Mouse (Mus musculus): ENCODE results near the gene Ccdc18. TPM values are rescaled to one million over a fixed set of nuclear protein-coding genes. Genes with fewer than 3 reads are reported as not detected.
A peak's percentile ranks its signal among the peaks of the same experiment; 100 is the strongest.
"Not testable (repeated sequence)": the region's sequence is repeated elsewhere in the genome, so short reads cannot be mapped to it uniquely, and the experiment has no call there.

Gene Ccdc18
- total RNA-seq, 2 experiments from 2014 or later, result not detected

DNA sequence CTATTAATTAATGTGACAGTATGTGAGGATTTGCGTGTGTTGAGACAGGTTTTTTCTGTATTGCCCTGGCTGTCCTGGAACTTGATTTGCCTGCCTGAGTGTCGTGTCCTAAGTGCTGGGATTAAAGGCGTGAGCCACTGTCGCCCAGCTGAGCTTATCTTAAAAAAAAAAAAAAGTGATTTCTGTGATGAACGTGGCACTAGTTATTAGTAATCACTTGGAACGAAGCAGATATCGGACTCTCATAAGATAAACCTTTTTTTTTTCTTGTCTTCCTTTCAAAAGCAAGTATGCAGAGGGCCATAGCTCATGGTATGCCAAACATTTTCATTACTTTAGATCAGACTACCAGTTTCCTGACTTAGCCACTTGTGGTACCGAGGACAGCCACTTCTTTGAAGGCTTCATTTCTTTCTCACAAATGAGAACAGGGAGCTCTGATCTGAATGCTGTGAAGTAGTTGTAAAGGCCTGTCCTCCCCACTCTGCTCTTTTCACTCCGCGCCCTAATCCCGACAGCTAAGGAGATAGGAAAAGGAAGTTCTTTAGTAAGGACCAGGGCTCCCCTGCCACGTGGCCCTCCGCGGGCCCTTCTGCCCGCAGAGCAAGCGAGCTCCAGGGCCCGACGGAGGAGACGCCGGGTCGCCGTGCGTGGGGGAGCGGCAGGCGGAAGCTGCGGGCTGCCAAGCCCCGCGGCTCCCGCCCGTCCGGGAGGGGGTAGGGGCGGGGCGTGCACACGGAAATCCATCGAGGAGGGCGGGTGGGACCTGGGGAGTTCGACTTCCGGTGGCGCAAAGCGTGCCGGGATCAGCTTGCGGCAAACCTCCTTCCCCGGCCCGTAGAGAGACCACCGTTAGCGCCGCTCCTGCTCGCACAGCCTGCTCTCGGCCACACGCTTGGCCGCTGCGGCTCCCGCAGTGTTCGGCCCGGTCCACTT is 135.7 kb downstream of the Ccdc18 start, which contains the start of gene Dr1:
Gene Dr1, plus strand, starts transcription at position 771 of the 936 bp plus-strand sequence.
- no peak for TF ChIP-seq CTCF (IDR thresholded peaks at IDR 0.05)
- Histone ChIP-seq H3K4me3 (peak within 1 kb of the TSS; percentile 86), H3K27ac (peak within 1 kb of the TSS; percentile 98)
- peak; percentile 95 for DNase-seq
- intact Hi-C loops (cut with DNase I), result loop anchor here (2.0 to 5.0 kb wide), 3 partner anchors 44 to 366 kb away; partner anchors contain the start of genes Ccdc18, Pigg, Rpl5 and Tmed5

DNA sequence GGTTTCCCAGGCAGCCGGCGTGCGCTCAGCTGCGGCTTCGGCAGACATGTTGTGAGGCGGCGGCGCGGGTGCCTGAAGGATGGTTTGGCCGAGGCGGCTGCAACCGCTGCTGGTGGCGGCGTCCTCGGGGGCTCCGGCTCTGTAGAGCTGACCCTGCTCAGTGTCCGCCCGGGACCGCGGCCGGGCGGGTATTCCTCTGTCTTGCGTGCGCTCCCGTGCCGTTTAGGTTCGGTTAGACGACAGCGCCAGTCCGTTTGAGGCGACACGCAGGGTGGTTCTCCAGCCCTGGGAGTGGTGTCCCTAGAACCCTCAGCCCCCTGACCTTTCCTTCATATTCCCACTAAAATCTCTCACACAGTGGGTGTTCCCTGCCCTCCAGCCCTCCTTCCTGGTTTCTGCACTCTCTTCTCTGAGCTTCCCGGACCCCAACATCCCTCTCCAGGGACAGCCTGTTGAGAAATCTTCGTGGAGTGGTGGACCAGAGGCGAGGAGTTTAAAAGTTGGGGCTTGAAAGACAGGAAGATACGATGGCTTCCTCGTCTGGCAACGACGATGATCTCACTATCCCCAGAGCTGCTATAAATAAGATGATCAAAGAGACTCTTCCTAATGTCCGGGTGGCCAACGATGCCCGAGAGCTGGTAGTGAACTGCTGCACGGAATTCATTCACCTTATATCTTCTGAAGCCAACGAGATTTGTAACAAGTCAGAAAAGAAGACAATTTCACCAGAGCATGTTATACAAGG is 136.6 kb downstream of the Ccdc18 start:
- peak; percentile 24 for DNase-seq
- H3K27ac ChIP-seq, result peak overlapping the region; percentile 98
- peak overlapping the region; percentile 86 for H3K4me3 ChIP-seq
- intact Hi-C loops (cut with DNase I), result loop anchor here (2.0 to 5.0 kb wide), 3 partner anchors 44 to 367 kb away; partner anchors contain the start of genes Ccdc18, Pigg, Rpl5 and Tmed5
- no peak for TF ChIP-seq CTCF (IDR thresholded peaks at IDR 0.05)

DNA sequence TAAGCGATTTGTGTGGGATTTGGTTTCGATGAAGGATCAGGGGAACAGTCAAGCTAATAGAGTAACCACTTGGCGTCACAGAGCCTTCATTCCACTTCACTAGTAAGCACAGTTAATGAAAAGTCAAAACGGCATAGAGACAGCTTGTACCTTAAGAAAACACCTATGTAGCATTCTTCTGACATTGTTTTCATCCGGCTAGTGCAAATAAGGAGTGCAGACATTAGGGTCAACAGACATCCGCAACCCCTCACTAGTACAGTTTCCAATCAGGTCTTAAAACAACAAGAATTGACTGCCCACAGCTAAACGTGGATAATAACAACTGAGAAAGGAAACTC is 137.1 kb downstream of the Ccdc18 start:
- Histone ChIP-seq H3K27ac (peak overlapping the region; percentile 98), H3K4me3 (peak overlapping the region; percentile 86)
- intact Hi-C loops (cut with DNase I), result loop anchor here (2.0 to 5.0 kb wide), 3 partner anchors 43 to 367 kb away; partner anchors contain the start of genes Ccdc18, Pigg, Rpl5 and Tmed5
- no peak for TF ChIP-seq CTCF (IDR thresholded peaks at IDR 0.05)
- no peak for DNase-seq

DNA sequence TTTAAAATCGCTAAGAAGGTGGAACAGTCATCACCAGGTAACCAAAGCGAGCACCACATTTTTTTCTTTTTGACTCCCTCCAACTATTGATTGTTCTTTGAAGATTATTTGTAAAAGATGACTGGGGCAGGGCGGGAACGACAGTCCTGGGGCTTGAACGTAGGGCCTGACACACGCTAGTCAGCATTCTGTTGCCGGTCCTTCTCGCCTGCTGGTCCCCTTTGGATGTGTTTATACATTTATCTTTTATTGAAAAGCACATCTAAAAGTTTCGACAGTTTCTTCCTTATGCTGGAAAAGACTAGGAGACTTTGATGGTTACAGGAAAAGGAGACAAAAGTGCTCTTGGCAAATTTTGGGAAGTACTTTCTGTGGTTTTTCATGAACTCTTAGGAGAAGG is 137.7 kb downstream of the Ccdc18 start:
- H3K27ac ChIP-seq, result peak overlapping the region; percentile 98
- peak overlapping the region; percentile 86 for H3K4me3 ChIP-seq
- intact Hi-C loops (cut with DNase I), result no loop called here
- no peak for TF ChIP-seq CTCF (IDR thresholded peaks at IDR 0.05)
- DNase-seq, result no peak

DNA sequence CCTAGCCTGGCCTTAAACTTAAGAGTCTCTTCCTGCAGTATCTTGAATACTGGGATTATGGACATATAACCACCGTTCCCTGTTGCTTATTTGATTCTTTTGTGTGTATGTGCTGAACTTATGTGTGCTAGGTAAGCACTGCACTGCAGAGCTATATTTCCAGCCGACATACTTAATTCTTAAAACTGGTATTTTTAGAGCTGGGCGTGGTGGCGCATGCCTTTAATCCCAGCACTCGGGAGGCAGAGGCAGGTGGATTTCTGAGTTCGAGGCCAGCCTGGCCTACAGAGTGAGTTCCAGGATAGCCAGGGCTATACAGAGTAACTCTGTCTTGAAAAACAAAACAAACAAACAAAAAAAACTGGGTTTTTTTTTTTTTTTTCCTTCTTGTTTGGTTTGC is 138.7 kb downstream of the Ccdc18 start:
- DNase-seq; intact Hi-C loops (cut with DNase I); H3K27ac ChIP-seq: not testable (repeated sequence)
- peak overlapping the region; percentile 86 for H3K4me3 ChIP-seq

Other genes starting within 250 kb of the Ccdc18 start
- gene Rpl5, start 232.4 kb upstream of the Ccdc18 start, total RNA-seq (2021), result 10 to 100 TPM; 41.0 to 42.5 TPM
- 10 to 100 TPM; 19.8 to 26.1 TPM for gene Fam69a, start 145.8 kb upstream of the Ccdc18 start, total RNA-seq (2021)
- gene Mtf2, start 67.2 kb upstream of the Ccdc18 start, total RNA-seq (2021), result 10 to 100 TPM; 11.1 to 14.2 TPM
- gene Tmed5, start 255 bp upstream of the Ccdc18 start, total RNA-seq (2021), result 10 to 100 TPM; 26.3 to 33.1 TPM
- 10 to 100 TPM; 15.3 to 18.2 TPM for gene Dr1, start 136.0 kb downstream of the Ccdc18 start, total RNA-seq (2021)
- 1 to 10 TPM; 3.4 to 5.0 TPM for gene Pigg, start 179.7 kb downstream of the Ccdc18 start, total RNA-seq (2021)
- gene Gm42517, start 235.0 kb downstream of the Ccdc18 start, total RNA-seq (2021), result under 1 TPM; 0.13 to 0.28 TPM

All from gastrocnemius, adult 2 months (tissue).